Mouse (Mus musculus): ENCODE measurements around the gene Klk1b8. TPM values are rescaled to one million over a fixed set of nuclear protein-coding genes. Genes with fewer than 3 reads are reported as not detected.

Gene Klk1b8
- not detected in 2 replicates for polyA plus RNA-seq (2012; rRNA removed)

GRCm38 (mm10) chr7:43950364-43950763 lies at the start of gene Klk1b8:
Gene Klk1b8, plus strand, starts transcription at chr7:43950664.
- no peak within 1 kb of the TSS for H3K4me3 ChIP-seq (ENCODE audit: insufficient read depth, low read length)
- TF ChIP-seq CTCF (IDR thresholded peaks at IDR 0.05; ENCODE audit: extremely low read depth, insufficient read depth, low read length) (no peak), POLR2A (IDR thresholded peaks at IDR 0.05; ENCODE audit: extremely low read depth, insufficient read depth, low read length) (no peak)
- H3K4me1 ChIP-seq (ENCODE audit: control insufficient read depth, insufficient read depth, low read length): no peaks in the 10 kb centered on the region
- no peak within 1 kb of the TSS for H3K27ac ChIP-seq (ENCODE audit: insufficient read depth, low read length)

- H3K27ac ChIP-seq (ENCODE audit: insufficient read depth, low read length): no peak overlapping the region
- TF ChIP-seq POLR2A (IDR thresholded peaks at IDR 0.05; ENCODE audit: extremely low read depth, insufficient read depth, low read length) (no peak), CTCF (IDR thresholded peaks at IDR 0.05; ENCODE audit: extremely low read depth, insufficient read depth, low read length) (no peak)
- no peaks in the 10 kb centered on the region for H3K4me1 ChIP-seq (ENCODE audit: control insufficient read depth, insufficient read depth, low read length)
- H3K4me3 ChIP-seq (ENCODE audit: insufficient read depth, low read length): no peak overlapping the region
These were observed 35.6 kb upstream of the Klk1b8 start for GRCm38 (mm10) chr7:43914821-43915220.

- H3K4me3 ChIP-seq (ENCODE audit: insufficient read depth, low read length): no peak overlapping the region
- no peaks in the 10 kb centered on the region for H3K4me1 ChIP-seq (ENCODE audit: control insufficient read depth, insufficient read depth, low read length)
- TF ChIP-seq CTCF (IDR thresholded peaks at IDR 0.05; ENCODE audit: extremely low read depth, insufficient read depth, low read length) (no peak), POLR2A (IDR thresholded peaks at IDR 0.05; ENCODE audit: extremely low read depth, insufficient read depth, low read length) (no peak)
- H3K27ac ChIP-seq (ENCODE audit: insufficient read depth, low read length): no peak overlapping the region
These were observed 32.0 kb upstream of the Klk1b8 start for GRCm38 (mm10) chr7:43918426-43918825.

- H3K27ac ChIP-seq (ENCODE audit: insufficient read depth, low read length): no peak overlapping the region
- H3K4me3 ChIP-seq (ENCODE audit: insufficient read depth, low read length): no peak overlapping the region
- H3K4me1 ChIP-seq (ENCODE audit: control insufficient read depth, insufficient read depth, low read length): no peaks in the 10 kb centered on the region
- TF ChIP-seq POLR2A (IDR thresholded peaks at IDR 0.05; ENCODE audit: extremely low read depth, insufficient read depth, low read length) (no peak), CTCF (IDR thresholded peaks at IDR 0.05; ENCODE audit: extremely low read depth, insufficient read depth, low read length) (no peak)
These were observed 31.6 kb upstream of the Klk1b8 start for GRCm38 (mm10) chr7:43918871-43919270.

GRCm38 (mm10) chr7:43919559-43920451 lies 30.7 kb upstream of the Klk1b8 start:
- TF ChIP-seq POLR2A (IDR thresholded peaks at IDR 0.05; ENCODE audit: extremely low read depth, insufficient read depth, low read length): no peak
- peak; percentile 78 for TF ChIP-seq CTCF (IDR thresholded peaks at IDR 0.05; ENCODE audit: extremely low read depth, insufficient read depth, low read length)
- Histone ChIP-seq H3K27ac (ENCODE audit: insufficient read depth, low read length) (no peak overlapping the region), H3K4me3 (ENCODE audit: insufficient read depth, low read length) (no peak overlapping the region), H3K4me1 (ENCODE audit: control insufficient read depth, insufficient read depth, low read length) (no peaks in the 10 kb centered on the region)

GRCm38 (mm10) chr7:43920582-43920981 lies 29.9 kb upstream of the Klk1b8 start:
- Histone ChIP-seq H3K4me3 (ENCODE audit: insufficient read depth, low read length) (no peak overlapping the region), H3K27ac (ENCODE audit: insufficient read depth, low read length) (no peak overlapping the region), H3K4me1 (ENCODE audit: control insufficient read depth, insufficient read depth, low read length) (no peaks in the 10 kb centered on the region)
- TF ChIP-seq CTCF (IDR thresholded peaks at IDR 0.05; ENCODE audit: extremely low read depth, insufficient read depth, low read length): no peak
- no peak for TF ChIP-seq POLR2A (IDR thresholded peaks at IDR 0.05; ENCODE audit: extremely low read depth, insufficient read depth, low read length)

GRCm38 (mm10) chr7:43921087-43921486 lies 29.4 kb upstream of the Klk1b8 start:
- Histone ChIP-seq H3K4me3 (ENCODE audit: insufficient read depth, low read length) (no peak overlapping the region), H3K27ac (ENCODE audit: insufficient read depth, low read length) (no peak overlapping the region), H3K4me1 (ENCODE audit: control insufficient read depth, insufficient read depth, low read length) (no peaks in the 10 kb centered on the region)
- no peak for TF ChIP-seq CTCF (IDR thresholded peaks at IDR 0.05; ENCODE audit: extremely low read depth, insufficient read depth, low read length)
- TF ChIP-seq POLR2A (IDR thresholded peaks at IDR 0.05; ENCODE audit: extremely low read depth, insufficient read depth, low read length): no peak

GRCm38 (mm10) chr7:43921941-43922340 lies 28.5 kb upstream of the Klk1b8 start:
- Histone ChIP-seq H3K4me3 (ENCODE audit: insufficient read depth, low read length) (no peak overlapping the region), H3K4me1 (ENCODE audit: control insufficient read depth, insufficient read depth, low read length) (no peaks in the 10 kb centered on the region), H3K27ac (ENCODE audit: insufficient read depth, low read length) (no peak overlapping the region)
- TF ChIP-seq CTCF (IDR thresholded peaks at IDR 0.05; ENCODE audit: extremely low read depth, insufficient read depth, low read length): no peak
- no peak for TF ChIP-seq POLR2A (IDR thresholded peaks at IDR 0.05; ENCODE audit: extremely low read depth, insufficient read depth, low read length)

- H3K27ac ChIP-seq (ENCODE audit: insufficient read depth, low read length): no peak overlapping the region
These were observed 24.5 kb upstream of the Klk1b8 start for GRCm38 (mm10) chr7:43925985-43926384.

GRCm38 (mm10) chr7:43928521-43928920 lies 21.9 kb upstream of the Klk1b8 start:
- TF ChIP-seq POLR2A (IDR thresholded peaks at IDR 0.05; ENCODE audit: extremely low read depth, insufficient read depth, low read length) (no peak), CTCF (IDR thresholded peaks at IDR 0.05; ENCODE audit: extremely low read depth, insufficient read depth, low read length) (peak; percentile 27; the same call in 1 of the 2 replicates)
- H3K27ac ChIP-seq (ENCODE audit: insufficient read depth, low read length): no peak overlapping the region
- H3K4me1 ChIP-seq (ENCODE audit: control insufficient read depth, insufficient read depth, low read length): no peaks in the 10 kb centered on the region
- no peak overlapping the region for H3K4me3 ChIP-seq (ENCODE audit: insufficient read depth, low read length)

More at GRCm38 (mm10) chr7:43925985-43926384, 24.5 kb upstream of the Klk1b8 start:
- TF ChIP-seq CTCF (IDR thresholded peaks at IDR 0.05; ENCODE audit: extremely low read depth, insufficient read depth, low read length) (0 out of 2 replicates have a peak, but pooled peaks have one; percentile 5), POLR2A (IDR thresholded peaks at IDR 0.05; ENCODE audit: extremely low read depth, insufficient read depth, low read length) (no peak)
- Histone ChIP-seq H3K4me3 (ENCODE audit: insufficient read depth, low read length) (no peak overlapping the region), H3K4me1 (ENCODE audit: control insufficient read depth, insufficient read depth, low read length) (no peaks in the 10 kb centered on the region)
